Mouse (Mus musculus): ENCODE measurements around the gene Cnbp.

The Cnbp gene

GRCm38 (mm10) chr6:87850155-87850899 is 579 bp downstream of the Cnbp start:
- no peak for DNase-seq (ENCODE audit: low spot score in 2 of 2)

- no peak for DNase-seq (ENCODE audit: low spot score in 2 of 2)
Measured at GRCm38 (mm10) chr6:87849780-87850154, 1.1 kb downstream of the Cnbp start.

DNA sequence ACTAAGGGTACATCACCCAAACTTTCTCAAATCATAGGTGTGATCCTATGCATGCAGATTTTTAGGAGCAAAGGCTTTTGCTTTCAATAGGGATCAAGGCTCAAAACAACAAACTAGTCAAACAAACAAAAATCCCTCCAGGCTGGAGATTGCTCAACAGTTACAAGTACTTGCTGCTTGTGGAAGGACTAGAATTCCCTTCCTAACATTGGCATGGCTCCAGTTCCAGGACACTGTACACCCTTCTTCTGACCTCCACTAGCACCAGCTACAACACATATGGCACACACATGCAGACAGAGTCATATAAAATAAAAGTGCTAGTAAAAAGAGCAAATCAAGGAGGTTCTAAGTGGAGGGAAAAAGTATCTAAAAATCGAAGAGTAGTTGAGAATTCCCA is 4.1 kb downstream of the Cnbp start:
- no peak for DNase-seq (ENCODE audit: low spot score in 2 of 2)

GRCm38 (mm10) chr6:87845031-87845695 is 5.7 kb downstream of the Cnbp start:
- no peak for DNase-seq (ENCODE audit: low spot score in 2 of 2)

- no peak for DNase-seq (ENCODE audit: low spot score in 2 of 2)
Measured at GRCm38 (mm10) chr6:87842254-87842653, 8.7 kb downstream of the Cnbp start.

DNA sequence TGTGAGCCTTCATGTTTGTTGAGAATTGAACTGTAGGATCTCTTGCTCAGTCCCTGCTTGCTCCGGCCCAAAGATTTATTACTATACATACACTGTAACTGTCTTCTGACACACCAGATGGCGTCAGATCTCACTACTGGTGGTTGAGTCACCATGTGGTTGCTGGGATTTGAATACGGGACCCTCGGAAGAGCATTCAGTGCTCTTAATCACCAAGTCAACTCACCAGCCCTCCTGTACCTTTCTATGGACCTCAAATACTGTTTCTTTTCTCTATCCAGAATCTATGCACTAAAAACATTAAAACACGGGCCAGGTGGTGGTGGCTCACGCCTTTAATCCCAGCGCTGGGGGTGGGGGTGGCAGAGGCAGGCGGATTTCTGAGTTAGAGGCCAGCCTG is 9.3 kb downstream of the Cnbp start:
- DNase-seq (ENCODE audit: low spot score in 2 of 2): no peak

DNA sequence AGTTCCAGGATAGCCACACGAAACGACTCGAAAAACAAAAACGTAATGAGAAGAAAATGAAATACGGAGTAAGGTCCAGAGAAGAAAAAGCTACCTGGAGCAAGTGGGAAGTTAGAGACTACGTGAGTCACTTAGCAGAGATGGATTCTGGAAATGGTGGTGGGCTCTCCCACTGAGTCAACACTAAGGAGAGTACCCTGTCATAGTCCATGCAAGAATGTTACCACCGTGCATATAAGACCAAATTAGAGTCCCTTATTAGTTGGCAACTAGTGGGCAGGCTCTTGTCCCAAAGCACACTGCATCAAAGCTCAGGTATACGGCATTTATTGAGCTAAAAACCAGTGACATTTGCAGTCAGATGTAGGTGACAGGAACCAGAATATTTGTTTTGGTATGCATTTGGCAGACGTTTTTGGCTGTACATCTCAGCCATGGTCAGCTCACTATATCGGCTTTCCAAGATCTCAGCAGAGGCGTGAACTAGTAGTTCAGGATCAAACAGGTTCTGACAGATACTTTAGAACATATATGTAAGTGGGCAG is 11.0 kb downstream of the Cnbp start:
- no peak for DNase-seq (ENCODE audit: low spot score in 2 of 2)

DNA sequence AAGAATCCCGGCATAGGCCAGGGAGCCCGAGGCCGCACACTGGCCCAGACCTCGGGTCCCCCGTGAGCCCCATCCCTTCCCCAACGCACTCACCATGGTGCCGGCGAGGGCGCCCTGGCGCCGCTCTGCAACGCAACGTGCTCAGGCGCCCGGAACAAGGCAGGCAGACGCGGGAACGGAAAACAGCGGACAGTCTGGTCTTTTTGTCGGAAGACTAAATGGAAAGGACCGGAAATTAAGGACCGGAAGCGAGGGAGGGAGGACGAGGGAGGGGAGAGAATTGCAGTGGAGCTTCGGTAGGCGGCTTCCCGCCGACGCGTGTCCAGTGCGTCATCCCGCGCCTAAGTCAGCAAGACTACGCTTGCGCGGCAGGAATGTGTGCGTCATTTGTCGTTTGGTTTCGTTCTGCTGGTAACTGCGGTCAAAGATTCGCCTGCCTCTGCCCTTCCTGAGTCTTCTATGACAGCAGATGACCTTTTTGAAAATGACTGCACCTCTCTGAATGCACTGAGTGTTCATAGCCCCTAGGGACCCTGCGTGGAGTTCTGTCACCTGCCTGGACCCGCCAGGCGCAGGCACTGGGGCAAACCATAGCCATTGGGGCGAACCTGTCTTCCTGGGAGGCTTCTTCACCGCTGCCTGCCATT is 12.2 kb downstream of the Cnbp start, which contains the start of gene Isy1:
Gene Isy1 (minus strand): TSS at position 248 of the 647 bp plus-strand sequence.
- peak; percentile 93 to 94 for DNase-seq (ENCODE audit: low spot score in 2 of 2)

- no peak for DNase-seq (ENCODE audit: low spot score in 2 of 2)
Measured at GRCm38 (mm10) chr6:87835695-87836094, 15.2 kb downstream of the Cnbp start, which contains the start of gene Gm45140. Gene Gm45140 (minus strand): TSS chr6:87835795.

- no peak for DNase-seq (ENCODE audit: low spot score in 2 of 2)
Measured at GRCm38 (mm10) chr6:87820366-87820765, 30.5 kb downstream of the Cnbp start.

GRCm38 (mm10) chr6:87814486-87814885 is 36.4 kb downstream of the Cnbp start:
- no peak for DNase-seq (ENCODE audit: low spot score in 2 of 2)

DNA sequence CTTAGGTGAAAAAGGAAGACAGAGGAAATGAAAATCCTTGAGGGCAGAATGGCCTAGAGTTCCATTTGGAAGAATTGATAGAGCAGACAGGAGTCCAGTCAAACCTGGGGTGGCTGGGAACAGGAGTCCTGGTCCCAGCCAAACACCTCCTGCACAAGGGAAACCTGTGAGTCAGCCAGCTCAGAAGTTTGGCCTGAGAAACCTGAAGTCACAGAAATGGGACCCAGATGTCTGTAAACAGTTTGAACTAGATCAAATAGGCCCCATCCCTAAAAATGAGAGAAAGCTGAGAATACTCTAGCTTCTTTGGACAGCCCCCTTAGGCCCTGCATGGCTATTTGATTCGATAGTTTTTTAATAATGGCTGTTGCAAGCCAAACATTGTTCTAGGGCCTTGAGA is 38.2 kb downstream of the Cnbp start:
- DNase-seq (ENCODE audit: low spot score in 2 of 2): no peak

GRCm38 (mm10) chr6:87811675-87812338 is 39.1 kb downstream of the Cnbp start, which contains the start of gene Rab43:
Gene Rab43 (minus strand): TSS chr6:87812164.
- peak; percentile 78 to 88 for DNase-seq (ENCODE audit: low spot score in 2 of 2)

GRCm38 (mm10) chr6:87810713-87811669 is 39.9 kb downstream of the Cnbp start:
- DNase-seq (ENCODE audit: low spot score in 2 of 2): peak; percentile 33 to 42

GRCm38 (mm10) chr6:87810311-87810710 is 40.6 kb downstream of the Cnbp start:
- DNase-seq (ENCODE audit: low spot score in 2 of 2): no peak

- no peak for DNase-seq (ENCODE audit: low spot score in 2 of 2)
Measured at GRCm38 (mm10) chr6:87809651-87810161, 41.2 kb downstream of the Cnbp start.

DNA sequence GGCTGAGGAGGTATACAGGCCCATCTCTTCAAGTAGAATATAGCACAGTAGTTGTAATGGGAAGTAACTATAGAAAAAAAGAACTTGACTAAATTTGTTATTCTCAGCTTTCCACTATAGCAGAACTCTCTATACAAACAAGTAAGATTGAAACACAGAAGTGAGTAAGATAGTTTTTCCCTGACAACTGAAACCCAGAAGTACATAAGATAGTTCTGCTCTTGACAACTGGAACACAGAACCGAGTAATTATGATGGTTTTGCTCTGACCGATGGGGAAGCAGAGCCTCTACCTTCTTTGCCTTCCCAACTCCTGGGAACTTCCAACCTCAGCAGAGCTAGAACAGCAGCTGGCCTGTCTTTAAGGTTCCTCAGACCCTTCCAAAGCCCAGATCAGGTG is 41.8 kb downstream of the Cnbp start:
- DNase-seq (ENCODE audit: low spot score in 2 of 2): no peak

DNA sequence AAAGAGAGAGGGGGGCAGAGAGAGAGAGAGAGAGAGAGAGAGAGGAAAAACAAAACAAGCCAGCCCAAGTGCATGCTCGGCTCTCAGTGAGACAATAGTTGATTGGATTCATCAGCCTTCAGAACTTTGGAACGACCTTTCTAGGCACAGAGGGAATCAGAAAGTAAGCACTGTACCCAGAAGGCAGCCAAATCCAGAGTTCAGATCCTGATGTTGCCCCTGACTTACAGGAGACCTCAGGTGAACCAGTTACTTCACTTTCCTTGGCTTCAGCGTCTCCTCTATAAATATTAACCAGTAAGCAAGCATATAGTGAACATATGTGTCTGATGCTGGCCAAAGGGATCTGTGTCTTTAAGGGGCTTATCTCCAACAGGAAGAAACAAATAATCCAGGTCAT is 42.4 kb downstream of the Cnbp start:
- DNase-seq (ENCODE audit: low spot score in 2 of 2): no peak

GRCm38 (mm10) chr6:87807735-87808440 is 43.0 kb downstream of the Cnbp start:
- DNase-seq (ENCODE audit: low spot score in 2 of 2): no peak

- no peak for DNase-seq (ENCODE audit: low spot score in 2 of 2)
Measured at GRCm38 (mm10) chr6:87806857-87807256, 44.0 kb downstream of the Cnbp start.

Data from frontal cortex, postnatal 10 days (tissue).